Mouse (Mus musculus) brain, embryonic 18.5 days (tissue): ENCODE measurements around the gene Ucma.

Experiments
- DNase-seq: peaks from one replicate; pipeline ENCODE4 v3.0.0-alpha.2; 2012; ENCODE audit warnings: low read depth, low spot score

The Ucma gene

DNA sequence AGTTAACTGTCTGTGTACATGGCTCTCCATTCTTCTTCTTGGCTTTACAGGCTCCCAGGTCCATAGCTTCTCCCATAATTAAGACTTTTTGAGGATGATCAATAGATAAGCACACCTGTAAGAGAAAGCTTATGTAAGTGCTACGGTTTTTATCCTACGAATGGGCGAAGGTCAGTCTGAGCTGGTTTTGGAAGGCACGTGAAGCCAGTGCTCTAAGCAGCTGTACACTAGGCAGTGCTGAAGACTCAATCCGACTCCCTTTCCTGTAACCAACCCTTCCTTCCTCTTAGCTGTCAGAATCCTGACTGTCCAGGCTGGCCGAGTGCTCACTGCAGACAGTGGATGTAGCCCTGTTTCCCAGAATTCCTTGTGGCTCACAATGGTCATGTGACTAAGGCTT is 25.3 kb downstream of the Ucma start:
- DNase-seq: no peak

DNA sequence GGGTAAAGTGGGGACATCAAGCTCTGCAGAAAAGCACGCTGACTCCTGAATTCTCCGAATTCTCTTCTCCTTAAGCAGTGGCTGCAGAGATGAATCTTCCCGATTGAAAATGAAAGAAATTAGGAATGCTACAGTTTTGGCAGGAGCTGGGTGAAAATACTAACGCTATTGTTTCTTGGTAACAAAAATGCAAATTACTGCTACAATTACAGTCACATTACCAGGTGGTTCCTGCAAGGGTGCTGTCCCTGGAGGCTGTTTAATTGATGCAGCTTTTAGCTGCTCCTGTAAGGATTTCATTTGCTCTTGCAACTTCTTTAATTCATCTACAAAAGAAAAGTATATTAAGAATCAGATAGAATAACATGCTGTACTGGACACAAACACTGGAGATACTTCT is 31.2 kb downstream of the Ucma start:
- no peak for DNase-seq

DNA sequence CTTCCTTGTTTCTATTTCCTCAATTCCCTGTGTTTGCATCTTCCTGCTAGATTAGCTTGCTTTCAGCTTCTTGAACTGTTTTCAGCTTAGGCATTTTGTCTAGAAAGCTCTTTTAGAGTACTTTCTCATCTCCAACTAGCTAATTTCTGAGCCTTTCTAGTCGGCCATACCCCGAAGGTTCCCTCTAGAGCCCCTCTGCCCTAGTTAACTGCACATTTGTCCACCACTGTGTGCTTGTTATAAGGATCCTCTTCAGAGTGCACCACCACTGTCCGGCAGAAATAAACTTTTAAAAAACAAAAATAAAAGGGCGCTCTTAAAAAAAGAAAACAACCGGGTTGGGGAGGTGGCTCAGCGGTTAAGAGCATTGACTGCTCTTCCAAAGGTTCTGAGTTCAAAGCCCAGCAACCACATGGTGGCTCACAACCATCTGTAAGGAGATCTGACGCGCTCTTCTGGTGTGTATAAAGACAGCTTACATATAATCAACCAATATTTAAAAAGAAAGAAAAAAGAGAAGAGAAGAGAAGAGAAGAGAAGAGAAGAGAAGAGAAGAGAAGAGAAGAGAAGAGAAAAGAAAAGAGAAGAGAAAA is 36.1 kb downstream of the Ucma start:
- DNase-seq: no peak

DNA sequence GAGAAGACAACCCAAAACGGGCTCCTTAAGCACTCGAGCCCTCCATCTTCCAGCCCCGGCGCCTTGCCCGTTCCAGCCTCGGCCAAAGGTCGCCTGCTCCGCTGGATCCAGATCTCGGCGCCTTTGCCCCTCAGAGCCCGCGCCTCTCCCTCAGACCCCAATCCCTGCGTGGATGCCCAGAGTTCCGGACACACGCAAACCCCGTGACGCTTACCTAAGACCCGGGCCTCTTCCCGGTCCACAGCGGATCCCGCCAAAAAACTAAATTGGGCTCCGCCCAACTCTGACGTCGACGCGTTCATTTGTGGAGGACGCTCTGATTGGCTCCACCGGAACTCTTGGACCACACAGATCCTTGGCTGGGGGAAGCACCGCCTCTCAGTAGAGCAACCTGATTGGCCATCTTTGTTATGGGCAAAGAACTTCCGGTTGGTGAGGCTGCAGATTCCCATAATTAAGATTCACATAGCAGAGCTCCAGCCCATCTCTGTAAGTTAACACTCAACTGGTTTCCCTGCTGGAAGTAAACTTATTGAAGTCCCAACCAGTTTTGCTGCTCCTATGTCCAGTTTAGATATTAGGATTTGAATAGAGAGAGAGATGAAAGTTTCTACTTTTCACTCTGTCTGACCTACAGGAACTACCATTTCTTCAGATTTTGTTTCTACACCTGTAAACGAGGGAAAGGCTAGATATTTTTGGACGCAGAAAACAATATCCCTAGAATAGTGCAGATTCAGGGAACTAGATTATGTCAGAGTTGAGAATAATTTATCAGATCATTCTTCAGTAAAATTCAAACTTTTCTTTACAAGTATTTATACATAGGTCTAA is 36.8 kb downstream of the Ucma start, which contains the start of gene Mcm10:
TSS of gene Mcm10 (minus strand) at position 301 of the 834 bp plus-strand sequence.
- peak; percentile 91 for DNase-seq

DNA sequence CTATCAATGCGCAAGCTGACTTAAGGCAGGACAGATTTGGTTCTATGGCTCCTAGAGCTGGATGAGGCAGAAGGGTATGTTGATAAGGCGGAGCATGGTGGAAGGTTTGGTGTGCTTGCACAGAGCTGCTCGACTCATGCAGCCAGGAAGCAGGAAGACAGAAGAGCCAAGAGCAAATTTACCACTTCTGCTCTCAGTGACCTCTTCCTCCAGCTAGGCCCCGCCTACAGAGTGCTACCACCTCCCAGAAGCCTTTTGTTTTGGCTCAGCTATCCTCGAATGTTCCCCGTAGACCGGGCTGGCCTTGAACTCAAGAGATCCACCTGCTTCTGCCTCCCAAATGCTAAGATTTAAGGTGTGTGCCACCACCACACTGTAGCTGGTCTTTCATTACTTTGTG is 38.7 kb downstream of the Ucma start:
- no peak for DNase-seq

DNA sequence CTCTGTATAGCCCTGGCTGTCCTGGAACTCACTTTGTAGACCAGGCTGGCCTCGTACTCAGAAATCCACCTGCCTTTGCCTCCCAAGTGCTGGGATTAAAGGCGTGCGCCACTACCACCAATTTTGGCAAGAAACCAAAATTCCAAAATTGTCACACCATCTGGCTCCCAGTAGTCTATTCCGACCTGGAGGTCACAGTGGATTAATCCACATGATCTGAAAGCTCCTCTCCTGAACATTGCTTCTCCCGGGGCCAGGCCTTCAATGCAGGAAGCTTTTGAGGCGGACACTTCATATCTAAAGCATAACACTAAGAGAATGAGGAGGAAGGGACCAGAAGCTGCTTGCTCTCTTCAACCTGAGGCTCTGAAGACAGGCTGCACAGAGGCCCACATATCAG is 39.6 kb downstream of the Ucma start:
- no peak for DNase-seq

DNA sequence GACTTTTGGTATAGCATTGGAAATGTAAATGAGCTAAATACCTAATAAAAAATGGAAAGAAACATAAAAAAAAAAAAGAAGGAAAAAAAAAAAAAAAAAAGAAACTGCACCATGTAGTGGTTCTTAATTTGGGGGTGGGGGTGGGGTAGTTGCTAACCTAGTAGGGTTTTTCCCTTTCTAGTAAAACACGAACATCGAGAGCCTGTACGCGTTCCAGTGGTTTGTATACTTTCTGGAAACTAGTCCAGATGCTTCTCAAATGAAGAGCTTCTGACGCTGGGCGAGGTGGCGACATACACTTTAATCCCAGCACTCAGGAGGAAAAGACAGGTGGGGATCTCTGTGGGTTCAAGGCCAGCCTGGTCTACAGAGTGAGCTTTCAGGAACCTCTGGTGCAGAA is 41.0 kb downstream of the Ucma start:
- no peak for DNase-seq

DNA sequence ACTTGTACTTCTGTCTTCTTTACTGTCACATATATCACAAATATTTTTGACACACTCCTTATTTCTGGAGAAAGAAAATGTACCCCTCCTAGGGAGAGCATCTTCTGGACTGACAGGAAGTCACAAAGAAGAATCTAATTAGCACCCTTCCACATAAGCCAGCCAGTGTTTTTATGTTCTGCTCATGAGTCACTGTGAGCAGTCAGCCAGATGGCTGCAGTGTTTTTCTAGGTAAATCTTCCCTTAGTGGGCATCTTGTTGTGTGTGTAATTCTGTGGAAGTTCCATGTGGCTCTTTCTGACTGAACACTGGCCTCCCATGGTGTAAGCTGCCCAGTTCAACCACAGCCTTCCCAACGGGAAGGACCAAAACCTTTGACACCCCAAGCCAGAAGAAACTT is 43.8 kb downstream of the Ucma start:
- DNase-seq: no peak

DNA sequence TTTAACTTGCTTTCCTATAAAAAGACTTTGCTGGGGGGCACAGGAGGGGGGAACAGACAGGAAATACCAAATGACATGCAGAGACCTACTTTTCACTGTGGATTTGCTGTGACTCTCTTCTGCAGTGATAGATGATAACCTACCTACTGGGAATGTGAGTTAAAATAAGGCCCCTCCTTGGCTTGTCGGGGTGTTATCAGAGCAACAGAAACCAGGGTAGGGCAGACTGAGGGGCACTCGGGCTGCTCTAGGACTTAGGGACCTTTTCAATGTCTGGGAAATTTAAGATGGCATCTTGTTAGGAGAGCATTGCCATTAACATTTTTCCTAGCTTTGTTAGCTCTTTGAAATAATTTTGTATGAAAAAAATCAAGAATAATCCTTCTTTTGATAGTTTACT is 47.4 kb downstream of the Ucma start:
- no peak for DNase-seq

DNA sequence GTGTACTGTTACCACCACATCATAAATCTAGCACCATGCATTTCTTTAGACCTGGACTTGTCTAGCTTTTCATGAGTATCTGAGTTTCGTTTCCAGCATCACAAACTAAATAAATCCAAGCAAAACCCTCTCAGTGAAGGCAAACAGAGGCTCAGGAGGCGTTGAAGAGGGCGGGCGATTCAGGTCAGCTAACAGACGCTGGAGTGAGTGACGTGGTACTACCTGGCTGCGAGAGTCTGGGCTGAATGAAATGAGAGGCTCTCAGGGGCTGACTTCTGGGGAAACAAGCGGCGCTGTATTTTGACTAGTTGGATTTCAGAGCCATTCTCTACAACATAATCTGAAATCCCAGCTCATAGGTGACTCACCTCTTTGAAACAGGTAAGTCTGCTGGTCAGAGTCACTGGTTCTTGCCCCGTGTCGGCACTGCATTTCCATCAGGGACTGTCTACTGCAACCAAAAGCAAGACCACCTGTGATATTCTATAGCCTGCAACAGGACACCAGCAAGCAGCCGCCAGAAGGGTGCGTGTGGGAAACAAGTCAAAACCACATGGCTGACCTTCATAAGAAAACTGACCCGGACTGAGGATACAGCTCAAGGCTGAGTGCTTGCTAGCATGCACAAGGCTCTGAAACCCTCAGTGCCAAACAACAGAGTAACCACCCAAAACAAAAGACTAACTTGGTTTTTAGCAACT is 47.9 kb downstream of the Ucma start:
- DNase-seq: no peak

DNA sequence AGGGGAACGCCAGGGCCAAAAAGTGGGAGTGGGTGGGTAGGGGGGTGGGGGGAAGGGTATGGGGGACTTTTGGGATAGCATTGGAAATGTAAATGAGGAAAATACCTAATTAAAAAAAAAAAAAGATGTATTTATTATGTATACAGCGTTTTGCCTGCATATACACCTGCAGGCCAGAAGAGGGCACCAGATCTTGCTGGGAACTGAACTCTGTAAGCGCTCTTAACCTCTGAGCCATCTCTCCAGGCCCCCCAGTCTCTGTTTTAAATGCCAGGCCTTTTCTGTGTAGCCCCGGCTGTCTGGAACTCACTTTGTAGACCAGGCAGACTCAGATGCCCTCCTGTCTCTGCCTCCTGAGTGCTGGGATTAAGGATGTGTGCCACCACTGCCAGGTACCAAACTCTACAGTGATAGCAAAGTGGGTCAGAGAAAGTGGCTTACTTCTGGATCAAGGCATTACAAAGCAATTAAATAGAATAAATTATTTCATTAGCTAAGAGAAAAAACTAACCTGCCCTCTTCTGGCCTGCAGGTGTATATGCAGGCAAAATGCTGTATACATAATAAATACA is 49.3 kb downstream of the Ucma start:
- DNase-seq: no peak

DNA sequence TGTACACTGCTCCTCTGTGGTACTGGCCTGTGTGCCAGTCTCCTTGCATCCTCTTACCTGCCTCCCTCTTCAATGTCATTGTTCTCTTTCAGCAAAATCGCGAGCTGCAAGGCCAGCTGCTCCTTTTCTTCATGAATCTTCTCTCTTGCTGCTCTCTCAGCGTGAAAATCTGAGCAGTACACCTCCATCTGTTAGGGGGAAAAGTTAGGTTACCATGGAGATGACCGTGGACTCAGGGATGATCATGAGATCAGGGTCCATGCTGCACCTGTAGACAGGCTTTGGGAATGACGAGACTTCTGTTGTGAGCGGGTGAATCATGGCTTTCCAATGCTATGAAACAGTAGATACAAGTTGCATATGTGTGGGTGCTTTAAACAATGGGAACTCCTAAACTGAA is 51.1 kb downstream of the Ucma start:
- DNase-seq: no peak

DNA sequence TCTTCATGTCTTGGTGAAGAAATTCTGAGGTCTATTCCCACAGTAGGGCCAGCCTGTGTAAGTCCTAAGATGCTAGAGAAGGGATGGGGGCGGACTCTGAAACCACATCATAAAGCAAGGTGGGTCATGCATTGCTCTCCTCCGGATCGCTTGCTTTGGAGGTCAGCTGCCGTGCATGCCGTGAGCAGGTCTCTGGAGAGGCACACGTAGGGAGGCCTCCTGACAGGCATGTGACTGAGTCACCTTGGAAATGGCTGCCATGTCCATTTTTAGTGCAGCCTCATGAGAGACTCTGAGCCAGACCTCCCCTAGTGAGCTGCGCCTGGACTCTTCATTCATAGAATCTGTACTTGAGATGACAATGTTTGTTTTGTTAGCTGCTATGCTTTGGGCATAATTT is 52.1 kb downstream of the Ucma start:
- DNase-seq: no peak

DNA sequence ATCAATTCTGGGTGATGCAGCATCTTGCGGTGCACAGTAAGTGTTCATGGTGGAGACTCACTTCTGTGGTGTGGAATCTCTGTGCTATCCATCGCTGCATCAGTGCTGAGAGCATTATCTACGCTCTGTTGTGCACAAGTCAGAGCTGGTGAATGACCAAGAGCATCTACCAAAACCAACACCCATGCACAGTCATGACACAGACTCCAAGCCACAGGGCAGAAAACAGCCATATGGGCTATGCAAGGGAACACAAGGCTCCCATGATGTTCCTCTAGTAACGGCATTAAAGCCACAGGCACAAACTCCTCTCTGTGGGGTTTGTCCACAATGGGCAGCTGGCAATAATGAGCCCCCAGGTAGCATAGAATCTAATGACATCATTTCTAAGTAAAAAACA is 53.9 kb downstream of the Ucma start:
- DNase-seq: no peak

DNA sequence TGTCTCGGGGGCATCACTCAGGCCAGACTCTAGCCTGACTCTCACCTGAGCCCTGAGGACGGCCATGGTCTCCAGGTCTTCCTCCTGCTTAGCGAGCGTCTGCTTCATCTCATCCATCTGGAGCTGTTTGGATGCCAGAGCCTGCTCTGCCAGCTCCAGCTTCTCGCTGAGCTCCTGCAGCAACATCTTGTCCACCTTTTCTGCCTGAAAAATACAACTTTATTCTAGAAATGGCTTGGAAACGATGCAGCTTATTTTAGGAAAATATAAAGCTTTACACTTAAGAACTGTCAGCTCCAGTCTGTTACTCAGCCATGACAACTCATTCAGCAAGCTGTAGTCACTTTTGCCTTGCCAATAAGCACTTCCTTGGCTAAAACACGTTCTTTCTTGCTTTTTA is 55.3 kb downstream of the Ucma start:
- peak; percentile 28 for DNase-seq

DNA sequence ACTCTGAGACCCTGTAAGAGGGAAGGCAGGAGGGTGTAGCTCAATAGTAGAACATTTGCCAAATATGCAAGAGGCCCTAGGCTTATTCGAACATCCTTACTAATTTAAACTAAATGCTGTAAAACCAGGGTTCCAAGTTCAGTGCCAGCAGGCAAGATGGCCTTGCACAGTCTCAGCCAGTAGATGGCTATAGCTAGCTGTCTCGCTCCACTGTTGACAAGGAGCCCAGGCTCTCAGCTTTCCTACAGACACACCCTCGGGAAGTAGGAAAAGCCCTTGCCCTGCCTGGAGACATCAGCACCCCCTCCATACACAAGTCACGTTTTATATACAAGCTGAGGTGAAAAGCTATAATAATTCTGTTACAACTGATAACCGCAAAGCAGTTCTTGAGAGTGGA is 56.7 kb downstream of the Ucma start:
- DNase-seq: no peak

DNA sequence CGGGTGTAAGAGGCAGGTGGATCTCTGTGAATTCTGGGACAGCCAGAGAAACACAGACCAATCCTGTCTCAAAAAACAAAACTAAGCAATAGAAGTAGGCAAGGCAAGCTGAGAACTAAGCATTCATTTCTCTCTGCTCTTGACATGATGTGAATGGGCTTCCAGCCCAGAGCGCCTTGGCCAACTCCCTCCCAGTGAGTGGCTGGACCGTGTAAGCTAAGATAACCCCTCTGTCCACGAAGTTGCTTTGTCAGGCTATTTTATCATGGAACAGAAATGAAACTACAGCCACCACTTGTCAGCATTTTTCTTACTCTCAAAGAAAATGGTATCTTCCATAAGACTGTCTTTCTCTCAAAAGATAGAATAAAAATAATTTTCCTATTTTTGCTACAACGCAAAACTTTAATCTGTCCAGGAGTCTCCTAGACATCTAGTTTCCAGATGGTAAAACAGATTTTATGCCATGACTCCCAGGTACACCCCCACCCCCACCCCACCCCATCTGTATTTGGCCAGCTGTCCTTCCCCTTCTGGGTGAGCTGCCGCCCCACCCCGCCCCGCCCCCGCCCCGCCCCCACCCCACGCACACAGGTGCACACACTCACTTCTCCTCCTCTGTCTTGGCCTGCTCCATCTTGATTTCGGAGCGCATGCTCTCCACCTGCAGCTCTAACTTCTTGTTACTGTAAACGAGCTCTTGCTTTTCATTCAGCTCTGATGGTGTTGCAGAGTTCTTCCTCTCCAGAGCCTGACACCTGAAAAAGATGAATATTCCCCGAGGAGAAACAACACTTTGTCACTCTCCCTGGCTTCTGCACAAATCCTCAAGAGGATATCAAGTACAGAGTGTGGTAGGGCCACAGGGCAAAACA is 57.9 kb downstream of the Ucma start:
- no peak for DNase-seq

DNA sequence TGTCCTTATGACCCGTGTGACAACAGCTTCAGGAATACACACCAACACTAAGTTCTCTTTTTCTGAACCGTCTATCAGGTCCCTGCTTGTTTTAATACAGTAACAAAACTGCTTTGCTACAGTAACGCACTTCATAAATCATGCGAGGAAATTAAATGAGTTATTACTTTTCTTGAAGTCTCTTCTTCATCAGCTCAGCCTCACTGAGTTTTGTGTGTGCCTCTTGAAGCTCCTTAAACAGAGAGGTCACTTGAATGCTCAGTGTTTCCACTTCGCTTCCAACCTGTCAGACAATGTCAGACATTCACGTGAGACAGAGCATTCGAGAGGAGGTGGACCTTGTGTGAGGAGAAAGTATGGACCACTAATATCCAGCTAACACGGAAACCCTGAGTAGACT is 58.9 kb downstream of the Ucma start:
- no peak for DNase-seq

DNA sequence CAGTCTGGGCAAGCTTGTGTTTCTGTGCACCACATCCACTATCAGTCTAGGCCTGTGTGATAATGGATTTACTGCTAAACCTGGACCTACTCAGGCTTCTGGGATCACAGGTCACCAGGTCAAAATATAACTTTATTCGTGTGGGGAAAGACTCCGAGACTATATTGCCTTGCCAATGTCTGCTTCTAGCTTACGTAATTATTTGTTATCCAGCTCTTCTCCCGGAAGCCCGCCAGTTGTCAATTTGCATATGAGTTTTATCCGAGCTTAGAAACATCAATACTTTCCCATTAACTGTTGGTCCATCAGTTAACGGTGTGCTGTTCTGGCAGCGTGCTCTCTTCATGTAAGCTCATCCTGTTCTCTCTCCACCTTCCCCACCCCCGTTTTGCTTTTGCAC is 59.3 kb downstream of the Ucma start:
- no peak for DNase-seq
